In genomic region chr4:155120583-155120982, GRCm38 (mm10) we compare ENCODE assay signal across 11 mouse cellular contexts. TPM values are rescaled to one million over a fixed set of nuclear protein-coding genes. Genes with fewer than 3 reads are reported as not detected.
A peak's percentile ranks its signal among the peaks of the same experiment; 100 is the strongest.
DNase-seq lines count a peak whose midpoint lies in the region; ATAC-seq and TF ChIP-seq lines count a peak whose summit lies in the region.
"Had no signal": no experiment of that assay in that cellular context is flagged by ENCODE, and none has a peak within 500 bp of the region (broad histone marks: within the 10 kb centered on the region; RNA-seq: fewer than 3 reads in every experiment).

No protein-coding gene starts in this region.

- no peak for TF ChIP-seq POLR2A in olfactory bulb, adult 2 months (IDR thresholded peaks at IDR 0.05; ENCODE audit: insufficient read depth, low read depth, low read length)

- no peak for TF ChIP-seq CTCF in olfactory bulb, adult 2 months (IDR thresholded peaks at IDR 0.05; ENCODE audit: insufficient read depth, low read depth, low read length)
- no peak for TF ChIP-seq CTCF in hindbrain, postnatal 0 days (IDR thresholded peaks at IDR 0.05; ENCODE audit: low read depth)

- DNase-seq in kidney, postnatal 36 days, result no peak
- DNase-seq in spleen, adult 12 weeks (ENCODE audit: low spot score), result no peak
- DNase-seq in adrenal gland, postnatal 4 days (ENCODE audit: low spot score in 2 of 2), result no peak
- DNase-seq in hindbrain, postnatal 0 days (ENCODE audit: low spot score), result no peak

- H3K4me2 ChIP-seq in kidney, embryonic 15.5 days, result no peak overlapping the region
- no peak overlapping the region for H3K4me2 ChIP-seq in embryonic facial prominence, embryonic 12.5 days (replicated peaks)
- H3K4me2 ChIP-seq in limb, embryonic 15.5 days, result no peak overlapping the region
- H3K4me2 ChIP-seq in hindbrain, postnatal 0 days (ENCODE audit: low read depth, low read length), result no peak overlapping the region
- H3K4me2 ChIP-seq: heart, embryonic 11.5 days; hindbrain, embryonic 15.5 days had no signal

- H3K4me1 ChIP-seq in kidney, embryonic 15.5 days, result peaks cover 54% of the 10 kb centered on the region
- H3K4me1 ChIP-seq in embryonic facial prominence, embryonic 12.5 days, result peaks cover 27% of the 10 kb centered on the region
- peaks cover 71% of the 10 kb centered on the region for H3K4me1 ChIP-seq in limb, embryonic 15.5 days
- H3K4me1 ChIP-seq in olfactory bulb, adult 2 months (ENCODE audit: control insufficient read depth, insufficient read depth, low read length), result peaks cover 76% of the 10 kb centered on the region
- H3K4me1 ChIP-seq in hindbrain, postnatal 0 days (ENCODE audit: insufficient read depth, low read length), result peaks cover 8% of the 10 kb centered on the region

- H3K4me3 ChIP-seq in kidney, embryonic 15.5 days (replicated peaks), result no peak overlapping the region
- no peak overlapping the region for H3K4me3 ChIP-seq in embryonic facial prominence, embryonic 12.5 days
- no peak overlapping the region for H3K4me3 ChIP-seq in limb, embryonic 15.5 days
- H3K4me3 ChIP-seq in olfactory bulb, adult 2 months (ENCODE audit: insufficient read depth, low read depth, low read length), result no peak overlapping the region
- no peak overlapping the region for H3K4me3 ChIP-seq in hindbrain, postnatal 0 days (ENCODE audit: low read length)
- H3K4me3 ChIP-seq: hindbrain, embryonic 15.5 days had no signal

- WGBS in kidney, embryonic 15.5 days, result 60% methylated on average over 5 of the region's 5 CpGs
- WGBS in embryonic facial prominence, embryonic 12.5 days, result 77% methylated on average over 5 of the region's 5 CpGs
- 42% methylated on average over 5 of the region's 5 CpGs for WGBS in limb, embryonic 15.5 days
- WGBS in olfactory bulb, adult 2 months, result 71% methylated on average over 5 of the region's 5 CpGs
- 89% methylated on average over 5 of the region's 5 CpGs for WGBS in hindbrain, postnatal 0 days

- H3K36me3 ChIP-seq in kidney, embryonic 15.5 days, result no peaks in the 10 kb centered on the region
- H3K36me3 ChIP-seq in embryonic facial prominence, embryonic 12.5 days, result no peaks in the 10 kb centered on the region
- 0 out of 2 replicates have a peak, but pooled peaks cover 6% of the 10 kb centered on the region for H3K36me3 ChIP-seq in limb, embryonic 15.5 days
- no peaks in the 10 kb centered on the region for H3K36me3 ChIP-seq in hindbrain, postnatal 0 days (ENCODE audit: insufficient read depth, low read length)
- H3K36me3 ChIP-seq: hindbrain, embryonic 15.5 days had no signal

- no peaks in the 10 kb centered on the region for H3K27me3 ChIP-seq in kidney, embryonic 15.5 days
- H3K27me3 ChIP-seq in embryonic facial prominence, embryonic 12.5 days, result no peaks in the 10 kb centered on the region
- no peaks in the 10 kb centered on the region for H3K27me3 ChIP-seq in limb, embryonic 15.5 days
- H3K27me3 ChIP-seq in hindbrain, postnatal 0 days (ENCODE audit: insufficient read depth, low read length), result no peaks in the 10 kb centered on the region
- H3K27me3 ChIP-seq: hindbrain, embryonic 15.5 days; megakaryocyte, embryonic 14.5 days had no signal

- no peaks in the 10 kb centered on the region for H3K9me3 ChIP-seq in kidney, embryonic 15.5 days (replicated peaks)
- no peaks in the 10 kb centered on the region for H3K9me3 ChIP-seq in embryonic facial prominence, embryonic 12.5 days
- peaks cover 4% of the 10 kb centered on the region; the same call in 1 of the 2 replicates for H3K9me3 ChIP-seq in limb, embryonic 15.5 days
- H3K9me3 ChIP-seq in hindbrain, postnatal 0 days (ENCODE audit: low read length), result no peaks in the 10 kb centered on the region
- H3K9me3 ChIP-seq: hindbrain, embryonic 15.5 days had no signal

- H3K27ac ChIP-seq in kidney, embryonic 15.5 days, result peak overlapping the region; percentile 33
- peak overlapping the region; percentile 61; the same call in 1 of the 2 replicates for H3K27ac ChIP-seq in embryonic facial prominence, embryonic 12.5 days
- H3K27ac ChIP-seq in limb, embryonic 15.5 days, result peak overlapping the region; percentile 96
- peak overlapping the region; percentile 89 for H3K27ac ChIP-seq in olfactory bulb, adult 2 months (ENCODE audit: insufficient read depth, low read depth, low read length)
- no peak overlapping the region for H3K27ac ChIP-seq in hindbrain, postnatal 0 days
- H3K27ac ChIP-seq: hindbrain, embryonic 15.5 days had no signal

- no peak for ATAC-seq in kidney, embryonic 15.5 days (replicated peaks; ENCODE audit: low FRiP score)
- no peak for ATAC-seq in embryonic facial prominence, embryonic 12.5 days (ENCODE audit: insufficient number of reproducible peaks, insufficient read depth, low FRiP score, low TSS enrichment)
- no peak for ATAC-seq in limb, embryonic 15.5 days (ENCODE audit: insufficient number of reproducible peaks, low FRiP score, low TSS enrichment, low read depth)
- ATAC-seq in hindbrain, postnatal 0 days, result no peak

- no peak overlapping the region for H3K9ac ChIP-seq in kidney, embryonic 15.5 days
- no peak overlapping the region for H3K9ac ChIP-seq in embryonic facial prominence, embryonic 12.5 days
- H3K9ac ChIP-seq in limb, embryonic 15.5 days, result no peak overlapping the region
- H3K9ac ChIP-seq in hindbrain, postnatal 0 days (replicated peaks; ENCODE audit: low read length), result no peak overlapping the region
- H3K9ac ChIP-seq: hindbrain, embryonic 15.5 days had no signal

RNA-seq across cellular contexts. Expression of gene Morn1, which starts 34.2 kb away (rescaled TPM):
- 5.1 and 5.3 TPM in 2 replicates for polyA plus RNA-seq in kidney, embryonic 15.5 days (2015; fragmentation: Nextera tagmentation; extraction: Ambion mirVana)
- polyA plus RNA-seq in embryonic facial prominence, embryonic 12.5 days (2016; fragmentation: Nextera tagmentation; extraction: Ambion mirVana), result 5.1 and 7.7 TPM in 2 replicates
- polyA plus RNA-seq in limb, embryonic 15.5 days (2015; fragmentation: Nextera tagmentation; extraction: Ambion mirVana), result 5.0 and 6.2 TPM in 2 replicates
- polyA plus RNA-seq in olfactory bulb, adult 2 months (2012; ENCODE audit: insufficient read depth, insufficient read length, low replicate concordance, missing spikeins), result not detected in 2 replicates
- total RNA-seq in adrenal gland, postnatal 4 days (2021), result 10 to 100 TPM; 12.1 to 14.9 TPM
- 0.86 and 9.0 TPM in 2 replicates for total RNA-seq in hindbrain, postnatal 0 days (2014; rRNA removed)
- polyA plus RNA-seq in hindbrain, postnatal 0 days (2015; fragmentation: Nextera tagmentation; extraction: Ambion mirVana), result 8.9 and 10.0 TPM in 2 replicates

RNA-seq across cellular contexts. Expression of gene Rer1, which starts 34.4 kb away (rescaled TPM):
- 152 and 165 TPM in 2 replicates for polyA plus RNA-seq in kidney, embryonic 15.5 days (2015; fragmentation: Nextera tagmentation; extraction: Ambion mirVana)
- 139 and 143 TPM in 2 replicates for polyA plus RNA-seq in embryonic facial prominence, embryonic 12.5 days (2016; fragmentation: Nextera tagmentation; extraction: Ambion mirVana)
- 170 and 176 TPM in 2 replicates for polyA plus RNA-seq in limb, embryonic 15.5 days (2015; fragmentation: Nextera tagmentation; extraction: Ambion mirVana)
- not detected in 2 replicates for polyA plus RNA-seq in olfactory bulb, adult 2 months (2012; ENCODE audit: insufficient read depth, insufficient read length, low replicate concordance, missing spikeins)
- 10 to 100 TPM; 90.8 to 96.1 TPM for total RNA-seq in adrenal gland, postnatal 4 days (2021)
- total RNA-seq in hindbrain, postnatal 0 days (2014; rRNA removed), result 85.4 and 93.5 TPM in 2 replicates
- polyA plus RNA-seq in hindbrain, postnatal 0 days (2015; fragmentation: Nextera tagmentation; extraction: Ambion mirVana), result 129 and 136 TPM in 2 replicates

RNA-seq across cellular contexts. Expression of gene Pex10, which starts 53.8 kb away (rescaled TPM):
- 23.2 and 24.0 TPM in 2 replicates for polyA plus RNA-seq in kidney, embryonic 15.5 days (2015; fragmentation: Nextera tagmentation; extraction: Ambion mirVana)
- polyA plus RNA-seq in embryonic facial prominence, embryonic 12.5 days (2016; fragmentation: Nextera tagmentation; extraction: Ambion mirVana), result 23.3 and 23.7 TPM in 2 replicates
- polyA plus RNA-seq in limb, embryonic 15.5 days (2015; fragmentation: Nextera tagmentation; extraction: Ambion mirVana), result 21.3 and 22.8 TPM in 2 replicates
- not detected in 2 replicates for polyA plus RNA-seq in olfactory bulb, adult 2 months (2012; ENCODE audit: insufficient read depth, insufficient read length, low replicate concordance, missing spikeins)
- total RNA-seq in adrenal gland, postnatal 4 days (2021), result 10 to 100 TPM; 25.6 to 27.5 TPM
- total RNA-seq in hindbrain, postnatal 0 days (2014; rRNA removed), result 12.8 and 20.2 TPM in 2 replicates
- 15.4 and 15.9 TPM in 2 replicates for polyA plus RNA-seq in hindbrain, postnatal 0 days (2015; fragmentation: Nextera tagmentation; extraction: Ambion mirVana)

Comparison
In these comparisons a context has a peak if more than half of its experiments do, and no peak if none do; other contexts are left out.
1. RNA of gene Pex10, which starts 53.8 kb away (polyA plus RNA-seq): 23.2 to 24.0 TPM in kidney, embryonic 15.5 days, 23.3 to 23.7 TPM in embryonic facial prominence, embryonic 12.5 days, 21.3 to 22.8 TPM in limb, embryonic 15.5 days and 15.4 to 15.9 TPM in hindbrain, postnatal 0 days; not detected in olfactory bulb, adult 2 months; every median in the first group is over 10 times any median in the second.